9 mouse cellular contexts compared by ENCODE assay signal in genomic region chr3:146184992-146185657, GRCm38 (mm10). TPM values are rescaled to one million over a fixed set of nuclear protein-coding genes. Genes with fewer than 3 reads are reported as not detected.
DNase-seq lines count a peak whose midpoint lies in the region; ATAC-seq lines count a peak whose summit lies in the region.
"Had no signal": no experiment of that assay in that cellular context is flagged by ENCODE, and none has a peak within 500 bp of the region (broad histone marks: within the 10 kb centered on the region; RNA-seq: fewer than 3 reads in every experiment).

No protein-coding gene starts in this region.

- WGBS in midbrain, embryonic 16.5 days: 18% methylated on average over 13 of the region's 13 CpGs

- H3K9ac ChIP-seq in midbrain, embryonic 16.5 days (ENCODE audit: low read depth, low read length): peak overlapping the region; percentile 7; the same call in 1 of the 2 replicates
- H3K9ac ChIP-seq: embryonic facial prominence, embryonic 12.5 days had no signal

- intact Hi-C loops in left cerebral cortex, postnatal 36 days (cut with DNase I): loop anchor here (5.0 to 10.0 kb wide), 3 partner anchors 142 to 597 kb away; no protein-coding TSS in a partner anchor

- H3K4me1 ChIP-seq in midbrain, embryonic 16.5 days (ENCODE audit: control insufficient read depth, insufficient read depth, low read length): peaks cover 3% of the 10 kb centered on the region; the same call in 1 of the 2 replicates
- H3K4me1 ChIP-seq: embryonic facial prominence, embryonic 12.5 days had no signal

- no peaks in the 10 kb centered on the region; the same call in 1 of the 2 replicates for H3K27me3 ChIP-seq in midbrain, embryonic 16.5 days (ENCODE audit: control insufficient read depth, insufficient read depth, low read depth, low read length)
- H3K27me3 ChIP-seq: embryonic facial prominence, embryonic 12.5 days had no signal

- no peak overlapping the region for H3K4me2 ChIP-seq in midbrain, embryonic 16.5 days (ENCODE audit: low read length)
- H3K4me2 ChIP-seq: embryonic facial prominence, embryonic 12.5 days had no signal

- DNase-seq in 416B (ENCODE audit: low read depth) (peak; percentile 84), adipocyte (ENCODE audit: low spot score) (peak; percentile 84)
- DNase-seq in embryo, embryonic 10.5 days (ENCODE audit: low spot score): peak; percentile 93
- peak; percentile 42 for DNase-seq in heart, adult 8-10 months (ENCODE audit: low spot score)
- DNase-seq in kidney, adult 11 months: peak; percentile 58
- DNase-seq in left cerebral cortex, postnatal 36 days (ENCODE audit: low spot score in 2 of 2): peak; percentile 53 to 72
- peak; percentile 7 to 42 for DNase-seq in spleen, postnatal 10 days (ENCODE audit: low spot score in 2 of 2)

- H3K4me3 ChIP-seq in midbrain, embryonic 16.5 days (ENCODE audit: low read depth, low read length): no peak overlapping the region
- H3K4me3 ChIP-seq: embryonic facial prominence, embryonic 12.5 days had no signal

- H3K9me3 ChIP-seq in midbrain, embryonic 16.5 days (replicated peaks; ENCODE audit: control insufficient read depth, low read length, poor library complexity, severe bottlenecking): no peaks in the 10 kb centered on the region
- H3K9me3 ChIP-seq: embryonic facial prominence, embryonic 12.5 days had no signal

- no peak overlapping the region for H3K27ac ChIP-seq in midbrain, embryonic 16.5 days (ENCODE audit: low read length)
- H3K27ac ChIP-seq: embryonic facial prominence, embryonic 12.5 days had no signal

- peak; percentile 77 for ATAC-seq in midbrain, embryonic 16.5 days

- no peaks in the 10 kb centered on the region for H3K36me3 ChIP-seq in midbrain, embryonic 16.5 days (ENCODE audit: control insufficient read depth, insufficient read depth, low read length)
- H3K36me3 ChIP-seq: embryonic facial prominence, embryonic 12.5 days had no signal

RNA-seq across cellular contexts. Expression of gene Mcoln2, which starts 35.5 kb away (rescaled TPM):
- under 1 TPM in 3 of 4 experiments, not detected in 1; 0.12 to 0.30 (median 0.17) TPM for total RNA-seq in heart, adult 8-10 months (2022)
- not detected for total RNA-seq in left cerebral cortex, postnatal 36 days (2021)
- polyA plus RNA-seq in midbrain, embryonic 16.5 days (2015; fragmentation: Nextera tagmentation; extraction: Ambion mirVana): 0.18 TPM in 1 of 2 replicates, not detected in the other

RNA-seq across cellular contexts. Expression of gene Lpar3, which starts 35.6 kb away (rescaled TPM):
- total RNA-seq in heart, adult 8-10 months (2022): under 1 TPM in 1 of 4 experiments, not detected in 3; 0.24 TPM
- under 1 TPM; 0.32 to 0.68 TPM for total RNA-seq in left cerebral cortex, postnatal 36 days (2021)
- polyA plus RNA-seq in midbrain, embryonic 16.5 days (2015; fragmentation: Nextera tagmentation; extraction: Ambion mirVana): 0.44 and 0.70 TPM in 2 replicates

Comparison
In these comparisons a context has a peak if more than half of its experiments do, and no peak if none do; other contexts are left out.
1. DNase-seq: peak in every context shown above with its lines; median percentile 93 in embryo, embryonic 10.5 days; 84 in 416B; 84 in adipocyte; 62 in left cerebral cortex, postnatal 36 days; 58 in kidney, adult 11 months; 42 in heart, adult 8-10 months; 24 in spleen, postnatal 10 days.